Mouse (Mus musculus) frontal cortex, postnatal 10 days (tissue): ENCODE data around the gene Slc10a7.
A peak's percentile ranks its signal among the peaks of the same experiment; 100 is the strongest.

Experiments used
- DNase-seq, 2 experiments: peaks; one replicate each; pipeline ENCODE4 v3.0.0; 2022; ENCODE audit warnings: low spot score in 2 of 2, mixed read lengths in 1 of 2

The Slc10a7 gene

GRCm38 (mm10) chr8:78738304-78738703 is 229.2 kb downstream of the Slc10a7 start:
- no peak for DNase-seq

- DNase-seq: no peak
These were observed 231.8 kb downstream of the Slc10a7 start for GRCm38 (mm10) chr8:78740936-78741335.

- DNase-seq: no peak
These were observed 232.3 kb downstream of the Slc10a7 start for GRCm38 (mm10) chr8:78741496-78741895.

- DNase-seq: no peak
These were observed 232.8 kb downstream of the Slc10a7 start for GRCm38 (mm10) chr8:78741965-78742364.

- DNase-seq: peak; percentile 58 to 67
These were observed 233.3 kb downstream of the Slc10a7 start for GRCm38 (mm10) chr8:78742453-78742852.

GRCm38 (mm10) chr8:78747052-78747451 is 237.9 kb downstream of the Slc10a7 start:
- DNase-seq: no peak

GRCm38 (mm10) chr8:78748701-78749100 is 239.6 kb downstream of the Slc10a7 start:
- DNase-seq: no peak

- DNase-seq: no peak
These were observed 241.0 kb downstream of the Slc10a7 start for GRCm38 (mm10) chr8:78749861-78750825.

- DNase-seq: no peak
These were observed 242.0 kb downstream of the Slc10a7 start for GRCm38 (mm10) chr8:78751151-78751550.

GRCm38 (mm10) chr8:78754986-78755385 is 245.8 kb downstream of the Slc10a7 start:
- no peak for DNase-seq

- no peak for DNase-seq
These were observed 250.0 kb downstream of the Slc10a7 start for GRCm38 (mm10) chr8:78759139-78759538.

- DNase-seq: no peak
These were observed 255.8 kb downstream of the Slc10a7 start for GRCm38 (mm10) chr8:78764976-78765375.

GRCm38 (mm10) chr8:78765556-78765955 is 256.4 kb downstream of the Slc10a7 start:
- DNase-seq: no peak

GRCm38 (mm10) chr8:78770584-78770983 is 261.4 kb downstream of the Slc10a7 start:
- no peak for DNase-seq

- no peak for DNase-seq
These were observed 262.1 kb downstream of the Slc10a7 start for GRCm38 (mm10) chr8:78771256-78771655.

GRCm38 (mm10) chr8:78776816-78777215 is 267.7 kb downstream of the Slc10a7 start:
- no peak for DNase-seq
